Mouse (Mus musculus) hindbrain, embryonic 14.5 days (tissue): Measurements from ENCODE around the gene Dnaja2. TPM values are rescaled to one million over a fixed set of nuclear protein-coding genes. Genes with fewer than 3 reads are reported as not detected.

ENCODE experiments used
- ATAC-seq: fragments of 200-750 bp; cut with Nextera tagmentation; 2 replicates; pipeline ENCODE4 v1.8.0; 2017; ENCODE audit warnings: moderate number of reproducible peaks, mild to moderate bottlenecking, moderate TSS enrichment, moderate library complexity; ENCODE audit not compliant: low FRiP score
- DNase-seq: peaks from one replicate; pipeline ENCODE4 v3.0.0-alpha.2; 2015; ENCODE audit warnings: low spot score
- H3K27ac ChIP-seq: fragments of 300-500 bp; sonication (generic); 2 replicates; pipeline ENCODE4 v1.5.1; 2014; ENCODE audit warnings: mild to moderate bottlenecking, moderate library complexity
- H3K27me3 ChIP-seq: fragments of 300-500 bp; sonication (generic); 2 replicates; pipeline ENCODE4 v1.6.1; 2014; ENCODE audit warnings: mild to moderate bottlenecking, low read length, mixed read lengths; ENCODE audit not compliant: control insufficient read depth, insufficient read depth
- H3K36me3 ChIP-seq: fragments of 300-500 bp; sonication (generic); replicated peaks from 2 replicates; pipeline ENCODE4 v1.6.1; 2014; ENCODE audit not compliant: control insufficient read depth, insufficient read depth
- H3K4me1 ChIP-seq: fragments of 300-500 bp; sonication (generic); replicated peaks from 2 replicates; pipeline ENCODE4 v1.6.1; 2014; ENCODE audit warnings: antibody characterized with exemption, low read length, mixed read lengths; ENCODE audit not compliant: control insufficient read depth, insufficient read depth
- H3K4me2 ChIP-seq: fragments of 300-500 bp; sonication (generic); replicated peaks from 2 replicates; pipeline ENCODE4 v1.6.1; 2014; ENCODE audit warnings: mild to moderate bottlenecking, moderate library complexity
- H3K4me3 ChIP-seq: fragments of 300-500 bp; sonication (generic); replicated peaks from 2 replicates; pipeline ENCODE4 v1.5.1; 2014; ENCODE audit warnings: mild to moderate bottlenecking, low read length
- H3K9ac ChIP-seq: fragments of 300-500 bp; sonication (generic); 2 replicates; pipeline ENCODE4 v1.6.1; 2014
- H3K9me3 ChIP-seq: fragments of 300-500 bp; sonication (generic); 2 replicates; pipeline ENCODE4 v1.6.1; 2016; ENCODE audit warnings: low read length; ENCODE audit not compliant: control insufficient read depth
- WGBS: fragments of 180-500 bp; shearing (Covaris S2); extraction: QIAGEN DNeasy Blood & Tissue Kit; methylation state at CpG from one replicate; pipeline ENCODE4 v1.1.7; 2014; 5-methylcytosine and 5-hydroxymethylcytosine counted together
- polyA plus RNA-seq: library from polyadenylated mRNA; unstranded; fragments of >200 nt; fragmentation: Nextera tagmentation; extraction: Ambion mirVana; gene quantifications from 2 replicates; pipeline ENCODE4 v1.2.1, GENCODE M21; 2014

Gene Dnaja2
- polyA plus RNA-seq, 1 experiment from 2014 or later: 172 TPM

DNA sequence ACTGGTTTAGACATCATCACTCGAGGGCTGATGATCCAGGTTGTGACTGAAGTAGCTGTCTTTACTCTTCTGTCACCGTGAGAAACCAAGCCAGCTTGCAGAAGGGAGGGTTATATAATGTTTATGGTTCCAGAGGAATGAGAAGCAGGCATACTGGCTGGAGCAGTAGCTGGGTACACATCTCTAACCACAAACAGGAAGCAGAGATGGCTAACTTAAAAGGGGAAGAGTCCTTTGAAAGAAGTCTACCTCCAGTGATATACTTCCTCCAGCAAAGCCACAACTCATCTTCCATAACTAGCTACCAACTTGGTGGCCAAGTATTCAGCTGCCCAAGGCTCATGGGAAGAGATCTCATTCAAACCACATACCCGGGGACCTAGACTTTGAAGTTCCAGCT is 23.7 kb downstream of the Dnaja2 start:
- ATAC-seq (no peak), DNase-seq (no peak)
- 91% methylated on average over 3 of the region's 3 CpGs for WGBS
- H3K4me1 ChIP-seq: no peaks in the 10 kb centered on the region
- H3K27ac ChIP-seq: no peak overlapping the region
- no peak overlapping the region for H3K9ac ChIP-seq
- H3K36me3 ChIP-seq: peaks cover 18% of the 10 kb centered on the region
- no peaks in the 10 kb centered on the region for H3K9me3 ChIP-seq
- H3K4me3 ChIP-seq: no peak overlapping the region
- no peak overlapping the region for H3K4me2 ChIP-seq
- H3K27me3 ChIP-seq: no peaks in the 10 kb centered on the region

DNA sequence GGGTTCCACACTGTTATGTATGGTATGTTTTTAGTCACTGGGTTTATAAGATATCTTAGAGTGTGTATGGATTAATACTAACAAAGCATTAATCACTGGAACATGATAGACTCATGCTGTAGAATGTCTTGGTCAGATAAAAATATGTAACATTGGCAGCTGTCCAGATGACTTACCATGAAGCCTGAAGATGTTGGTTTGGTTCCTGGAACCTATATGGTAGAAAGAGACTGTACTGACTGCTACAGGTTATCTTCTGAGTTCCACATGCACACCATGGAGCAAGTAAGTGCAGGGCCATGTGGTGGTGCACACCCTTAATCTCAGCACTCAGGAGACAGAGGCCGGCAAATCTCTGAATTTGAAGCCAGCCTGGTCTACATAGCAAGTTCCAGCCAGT is 24.4 kb downstream of the Dnaja2 start:
- ATAC-seq (no peak), DNase-seq (no peak)
- no peak overlapping the region for H3K4me2 ChIP-seq
- H3K9ac ChIP-seq: no peak overlapping the region
- 100% methylated on average over 1 of the region's 1 CpGs for WGBS
- H3K9me3 ChIP-seq: no peaks in the 10 kb centered on the region
- H3K4me3 ChIP-seq: no peak overlapping the region
- H3K27ac ChIP-seq: no peak overlapping the region
- H3K36me3 ChIP-seq: peaks cover 15% of the 10 kb centered on the region
- no peaks in the 10 kb centered on the region for H3K27me3 ChIP-seq
- no peaks in the 10 kb centered on the region for H3K4me1 ChIP-seq

DNA sequence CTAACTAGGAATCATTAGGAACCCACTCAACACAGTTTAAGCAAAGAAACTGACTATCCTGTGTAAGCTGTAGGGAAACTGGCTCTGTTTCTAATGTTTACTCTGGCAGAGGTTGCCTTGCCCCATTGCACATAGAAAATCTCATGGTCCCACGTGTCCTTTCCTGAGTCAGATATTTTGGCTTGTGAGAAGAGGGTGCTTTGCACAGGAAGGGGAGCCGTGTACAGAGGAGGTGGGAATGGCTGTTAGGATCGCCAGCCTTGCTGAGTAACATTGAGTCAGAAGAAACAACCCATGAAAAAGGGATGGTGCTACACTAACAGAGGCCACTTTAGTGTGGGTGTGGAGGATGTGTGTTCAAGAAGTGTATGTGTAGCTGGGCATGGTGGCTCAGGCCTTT is 26.2 kb downstream of the Dnaja2 start:
- Histone ChIP-seq H3K9me3 (no peaks in the 10 kb centered on the region), H3K27me3 (no peaks in the 10 kb centered on the region), H3K4me2 (no peak overlapping the region), H3K27ac (no peak overlapping the region), H3K36me3 (peaks cover 15% of the 10 kb centered on the region), H3K9ac (no peak overlapping the region), H3K4me3 (no peak overlapping the region), H3K4me1 (no peaks in the 10 kb centered on the region)
- WGBS: 80% methylated on average over 3 of the region's 3 CpGs
- ATAC-seq (no peak), DNase-seq (no peak)

DNA sequence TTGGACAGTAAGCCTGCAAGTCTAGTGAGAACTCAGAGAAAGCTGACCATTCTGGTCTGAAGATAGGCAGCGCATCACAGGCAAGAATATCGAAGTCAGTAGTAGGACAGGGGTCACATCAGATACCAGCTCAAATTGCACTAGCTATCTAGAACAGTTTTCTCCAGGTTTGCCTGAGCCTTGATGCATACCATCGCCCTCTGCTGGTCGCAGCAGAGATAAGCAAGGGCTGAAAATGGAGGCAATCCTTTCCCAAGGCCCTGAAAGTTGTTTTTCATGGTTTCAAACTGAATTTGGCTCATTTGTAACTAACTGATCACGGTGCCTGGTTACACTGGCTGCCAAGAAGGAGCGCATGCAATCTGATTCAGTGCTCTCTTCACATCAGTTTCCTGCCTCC is 29.0 kb downstream of the Dnaja2 start:
- Histone ChIP-seq H3K27me3 (no peaks in the 10 kb centered on the region), H3K9ac (no peak overlapping the region), H3K9me3 (no peaks in the 10 kb centered on the region), H3K4me3 (no peak overlapping the region), H3K36me3 (peaks cover 41% of the 10 kb centered on the region), H3K4me1 (no peaks in the 10 kb centered on the region), H3K4me2 (no peak overlapping the region), H3K27ac (no peak overlapping the region)
- 34% methylated on average over 6 of the region's 6 CpGs for WGBS
- ATAC-seq (no peak), DNase-seq (peak; percentile 73)

GRCm38 (mm10) chr8:85524086-85524485 is 31.1 kb downstream of the Dnaja2 start:
- 96% methylated on average over 7 of the region's 7 CpGs for WGBS
- Histone ChIP-seq H3K4me2 (no peak overlapping the region), H3K9ac (no peak overlapping the region), H3K4me3 (no peak overlapping the region), H3K4me1 (no peaks in the 10 kb centered on the region), H3K27me3 (no peaks in the 10 kb centered on the region), H3K27ac (no peak overlapping the region), H3K36me3 (peaks cover 61% of the 10 kb centered on the region), H3K9me3 (no peaks in the 10 kb centered on the region)
- DNase-seq (no peak), ATAC-seq (no peak)

GRCm38 (mm10) chr8:85521332-85521731 is 33.8 kb downstream of the Dnaja2 start:
- no peaks in the 10 kb centered on the region for H3K4me1 ChIP-seq
- no peaks in the 10 kb centered on the region for H3K9me3 ChIP-seq
- DNase-seq (no peak), ATAC-seq (no peak)
- no peak overlapping the region for H3K4me3 ChIP-seq
- WGBS: 95% methylated on average over 8 of the region's 8 CpGs
- H3K27ac ChIP-seq: no peak overlapping the region
- peaks cover 89% of the 10 kb centered on the region for H3K36me3 ChIP-seq
- H3K27me3 ChIP-seq: no peaks in the 10 kb centered on the region
- H3K9ac ChIP-seq: no peak overlapping the region
- no peak overlapping the region for H3K4me2 ChIP-seq

DNA sequence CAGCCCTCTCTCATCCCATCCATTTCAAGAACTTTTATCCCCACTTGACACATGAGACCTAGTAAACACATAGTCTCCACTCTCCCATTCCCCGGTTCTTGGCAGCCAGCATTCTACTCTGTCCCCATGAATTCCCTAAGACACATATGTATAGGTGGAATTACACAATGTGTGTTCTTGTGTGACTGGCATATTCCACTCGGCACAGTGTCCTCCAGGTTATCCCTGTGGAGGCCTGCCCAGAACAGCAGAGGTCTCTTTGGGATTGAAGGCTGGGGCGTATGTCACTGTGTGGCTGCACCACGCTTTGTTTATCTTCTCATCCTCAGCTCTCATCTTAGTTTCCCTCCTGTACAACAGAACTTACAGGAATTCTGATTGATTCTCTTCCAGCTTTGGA is 34.6 kb downstream of the Dnaja2 start:
- H3K4me2 ChIP-seq: no peak overlapping the region
- WGBS: 98% methylated on average over 4 of the region's 4 CpGs
- no peaks in the 10 kb centered on the region for H3K27me3 ChIP-seq
- ATAC-seq (no peak), DNase-seq (no peak)
- no peak overlapping the region for H3K4me3 ChIP-seq
- no peaks in the 10 kb centered on the region for H3K9me3 ChIP-seq
- H3K4me1 ChIP-seq: no peaks in the 10 kb centered on the region
- no peak overlapping the region for H3K9ac ChIP-seq
- no peak overlapping the region for H3K27ac ChIP-seq
- H3K36me3 ChIP-seq: peaks cover 92% of the 10 kb centered on the region

GRCm38 (mm10) chr8:85517956-85518355 is 37.2 kb downstream of the Dnaja2 start:
- ATAC-seq: no peak
- 93% methylated on average over 10 of the region's 10 CpGs for WGBS

DNA sequence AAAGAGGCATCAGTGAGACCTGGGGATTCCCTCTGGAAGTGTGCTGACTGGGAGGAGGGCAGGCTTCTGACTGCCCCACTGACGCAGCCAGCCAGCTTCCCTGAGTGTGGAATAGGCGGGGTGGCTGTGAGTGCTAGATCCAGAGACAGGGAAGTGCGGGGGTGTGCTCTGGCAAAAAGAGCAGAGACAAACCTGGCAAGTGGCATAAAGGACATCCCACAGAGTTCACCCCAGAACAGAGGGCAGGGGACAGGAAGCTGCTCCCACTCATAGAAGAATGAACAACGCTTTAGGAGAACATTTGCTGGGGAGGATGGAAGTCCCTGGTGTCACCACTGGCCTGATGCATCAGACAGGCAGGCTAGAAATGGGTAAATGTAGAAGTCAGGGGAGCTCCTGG is 37.8 kb downstream of the Dnaja2 start:
- Histone ChIP-seq H3K4me3 (no peak overlapping the region), H3K36me3 (peaks cover 100% of the 10 kb centered on the region), H3K4me1 (no peaks in the 10 kb centered on the region), H3K9ac (no peak overlapping the region), H3K9me3 (no peaks in the 10 kb centered on the region), H3K27ac (no peak overlapping the region), H3K4me2 (no peak overlapping the region), H3K27me3 (no peaks in the 10 kb centered on the region)
- WGBS: 84% methylated on average over 4 of the region's 4 CpGs
- no peak for ATAC-seq
- DNase-seq: no peak

More at GRCm38 (mm10) chr8:85517956-85518355, 37.2 kb downstream of the Dnaja2 start:
- Histone ChIP-seq H3K9ac (no peak overlapping the region), H3K36me3 (peaks cover 100% of the 10 kb centered on the region), H3K4me3 (no peak overlapping the region), H3K4me1 (no peaks in the 10 kb centered on the region), H3K27ac (no peak overlapping the region), H3K27me3 (no peaks in the 10 kb centered on the region), H3K4me2 (no peak overlapping the region), H3K9me3 (no peaks in the 10 kb centered on the region)
- no peak for DNase-seq

DNA sequence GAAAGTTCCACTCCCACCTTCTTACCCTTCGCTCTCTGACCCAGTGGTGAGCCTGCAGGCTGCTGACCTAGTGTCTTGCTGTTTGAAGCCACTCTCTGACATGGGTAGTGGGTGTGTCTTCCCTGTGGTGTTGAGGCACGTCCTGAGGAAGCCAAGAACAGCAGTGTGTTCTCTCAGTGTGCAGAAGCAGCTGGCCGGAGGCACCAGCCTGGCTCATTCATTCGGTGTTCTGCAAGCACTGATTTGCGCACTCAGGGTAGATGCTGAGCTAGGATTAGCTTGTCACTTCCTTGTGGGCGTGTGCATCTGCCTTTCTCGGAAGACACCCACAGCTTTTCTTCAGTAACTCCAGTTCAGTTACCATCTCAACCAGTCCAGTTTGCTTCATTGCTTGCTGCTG is 39.8 kb downstream of the Dnaja2 start:
- DNase-seq (no peak), ATAC-seq (no peak)
- peaks cover 100% of the 10 kb centered on the region for H3K36me3 ChIP-seq
- no peaks in the 10 kb centered on the region for H3K27me3 ChIP-seq
- WGBS: 74% methylated on average over 7 of the region's 7 CpGs
- no peak overlapping the region for H3K4me3 ChIP-seq
- no peaks in the 10 kb centered on the region for H3K9me3 ChIP-seq
- H3K9ac ChIP-seq: no peak overlapping the region
- H3K4me2 ChIP-seq: no peak overlapping the region
- H3K27ac ChIP-seq: no peak overlapping the region
- H3K4me1 ChIP-seq: no peaks in the 10 kb centered on the region
